Mouse (Mus musculus): Measurements from ENCODE around the gene Slc8a1.

Slc8a1 gene

DNA sequence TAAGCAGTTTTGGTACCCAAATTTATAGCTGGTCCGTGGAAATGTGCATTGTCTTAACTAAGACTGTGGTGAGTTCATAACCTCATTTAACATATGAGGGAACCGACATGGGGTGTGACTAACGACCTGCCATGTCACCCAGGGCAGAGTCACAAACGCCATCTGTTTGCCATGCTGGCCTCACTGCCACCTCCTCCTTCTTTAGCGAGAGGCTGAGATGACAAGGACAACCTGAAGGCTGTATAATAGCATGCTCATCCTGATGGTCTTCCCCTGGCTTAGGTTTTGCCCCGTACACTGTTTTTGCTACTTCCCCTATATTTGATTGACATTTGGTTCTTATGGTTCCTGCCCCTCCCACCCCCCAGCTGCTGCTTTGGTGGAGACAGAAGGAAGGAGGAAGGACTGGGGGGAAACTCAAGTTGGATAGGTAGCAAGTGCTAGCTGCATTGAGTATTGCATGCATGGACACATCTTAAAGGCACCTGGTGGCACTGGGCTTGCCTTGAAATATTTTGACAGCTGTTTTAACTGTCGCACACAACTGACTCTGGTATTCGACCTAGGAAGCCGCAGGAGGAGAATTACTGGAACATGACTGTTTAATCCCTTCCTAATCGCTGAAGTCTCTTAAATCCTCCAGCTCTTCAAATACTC lies 313.8 kb downstream of the Slc8a1 start:
- DNase-seq (ENCODE audit: low read depth, low spot score): no peak

DNA sequence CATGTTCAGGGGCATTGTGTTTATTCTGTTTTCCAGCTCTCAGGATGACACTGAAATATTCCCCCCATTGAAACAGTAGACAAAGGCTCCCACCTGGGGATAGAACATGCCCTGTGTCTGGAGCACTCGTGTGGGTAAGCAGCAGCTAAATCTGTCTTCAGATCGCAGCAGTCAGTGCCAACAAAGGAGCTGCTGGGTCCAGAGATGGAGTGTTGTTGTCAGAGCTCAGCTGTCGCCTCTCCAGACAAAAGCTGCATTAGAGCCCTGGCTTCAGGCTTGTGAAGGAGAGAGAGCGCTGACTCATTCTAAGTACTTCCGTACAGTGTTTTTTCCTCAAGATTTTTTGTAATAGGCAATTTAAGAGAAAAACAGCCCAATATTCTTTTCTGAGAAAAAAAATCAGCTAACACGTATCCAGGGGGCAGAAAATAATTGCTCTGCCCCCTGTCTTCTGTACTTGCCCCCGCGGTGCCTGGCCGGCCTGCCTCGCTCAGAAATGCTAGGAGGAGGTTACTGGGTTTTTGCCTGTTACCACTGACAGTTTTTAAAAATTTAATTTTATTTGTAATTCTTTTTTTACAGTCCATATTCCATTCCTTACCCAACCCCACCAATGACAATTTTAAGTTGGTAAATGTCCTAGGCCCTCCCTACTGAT lies 318.2 kb downstream of the Slc8a1 start:
- no peak for DNase-seq (ENCODE audit: low read depth, low spot score)

DNA sequence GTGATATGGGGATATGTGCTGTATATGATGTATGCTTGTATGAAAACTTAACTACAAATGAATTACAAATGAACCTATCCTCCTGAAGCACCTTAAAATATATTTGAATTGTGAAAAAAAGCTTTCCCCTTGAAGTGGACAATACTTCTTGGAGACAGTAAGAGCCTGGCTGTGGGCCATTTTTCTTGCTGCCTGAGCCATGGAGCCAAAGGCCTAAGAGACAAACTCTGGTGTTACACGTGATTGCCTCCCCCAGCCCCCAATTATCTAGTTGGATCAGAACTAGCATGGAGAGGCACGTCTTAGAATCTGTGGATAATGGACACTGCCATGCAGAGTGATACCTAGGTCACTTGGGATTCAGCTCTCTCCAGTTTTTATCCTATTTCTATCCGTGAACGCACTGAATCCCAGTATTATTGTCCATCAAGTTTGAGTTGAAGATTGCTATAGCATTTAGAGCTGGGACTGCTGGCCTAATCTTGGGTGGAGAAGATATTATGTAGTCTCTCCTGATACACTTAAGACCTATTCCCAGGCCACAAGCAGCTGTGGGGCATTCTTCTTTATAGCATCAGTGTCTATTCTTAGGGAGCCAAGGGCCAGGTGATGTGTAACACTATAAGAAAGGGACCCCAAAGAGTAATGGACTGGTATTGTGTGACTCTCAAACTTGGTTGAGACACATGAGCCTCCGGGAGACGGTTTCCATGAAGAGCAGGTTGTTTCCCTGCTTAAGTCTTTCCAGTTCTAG lies 321.6 kb downstream of the Slc8a1 start:
- DNase-seq (ENCODE audit: low read depth, low spot score): no peak

DNA sequence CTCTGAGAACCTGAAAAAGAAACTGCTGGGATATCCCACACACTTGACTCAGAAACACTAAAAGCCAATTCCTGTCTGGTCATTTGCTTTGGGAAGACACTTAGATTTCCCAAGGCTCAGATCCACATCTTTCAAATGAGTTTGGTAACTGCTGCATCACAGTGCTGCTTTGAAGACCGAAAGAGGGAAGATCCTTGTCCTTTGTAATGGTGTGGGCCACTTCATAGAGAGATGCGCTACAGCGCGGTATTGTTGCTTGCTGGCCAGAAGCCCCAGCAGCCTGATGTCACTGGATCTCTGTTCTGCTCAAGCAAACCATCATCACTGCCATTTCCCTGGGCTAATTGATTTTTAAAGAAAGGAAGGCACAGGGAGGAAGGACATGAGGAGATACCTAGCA lies 325.4 kb downstream of the Slc8a1 start:
- DNase-seq (ENCODE audit: low read depth, low spot score): no peak

DNA sequence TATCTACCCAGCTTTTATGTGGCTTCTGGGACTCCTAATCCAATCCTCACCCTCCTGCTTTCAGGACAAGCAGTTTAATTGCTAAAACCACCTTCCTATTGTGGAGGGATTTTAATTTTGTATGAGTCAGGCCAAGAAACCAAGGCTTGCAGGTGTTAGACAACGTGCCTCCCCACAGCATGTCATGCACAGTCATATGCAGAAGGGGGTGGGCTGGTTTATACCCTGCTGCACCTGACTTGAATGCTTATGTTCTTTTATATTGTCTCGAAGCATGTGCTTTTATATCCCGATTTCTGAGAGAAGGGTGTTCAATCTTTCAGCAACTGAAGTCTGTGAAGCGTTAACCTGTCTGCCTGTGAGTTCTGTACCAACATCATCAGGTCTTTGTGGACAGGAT lies 334.0 kb downstream of the Slc8a1 start:
- no peak for DNase-seq (ENCODE audit: low read depth, low spot score)

DNA sequence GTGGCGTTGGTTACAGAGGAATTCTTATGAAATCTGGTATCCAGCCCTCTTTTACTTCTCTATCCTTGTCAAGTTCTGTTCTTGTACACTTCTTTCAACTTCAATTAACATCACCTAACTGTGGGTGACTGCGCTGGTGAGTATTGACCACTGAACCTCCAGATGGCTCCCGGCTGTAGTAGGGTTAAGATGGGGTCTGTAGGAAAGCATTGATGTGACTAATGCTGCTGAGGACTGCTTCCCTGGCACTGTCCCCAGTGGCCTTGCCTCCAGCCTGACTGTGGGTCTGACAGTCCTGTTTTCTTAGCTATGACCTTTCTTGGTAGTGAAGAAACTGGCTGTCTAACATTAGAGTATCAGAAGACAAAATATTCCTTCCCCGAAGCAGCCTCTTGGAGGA lies 335.1 kb downstream of the Slc8a1 start:
- no peak for DNase-seq (ENCODE audit: low read depth, low spot score)

DNA sequence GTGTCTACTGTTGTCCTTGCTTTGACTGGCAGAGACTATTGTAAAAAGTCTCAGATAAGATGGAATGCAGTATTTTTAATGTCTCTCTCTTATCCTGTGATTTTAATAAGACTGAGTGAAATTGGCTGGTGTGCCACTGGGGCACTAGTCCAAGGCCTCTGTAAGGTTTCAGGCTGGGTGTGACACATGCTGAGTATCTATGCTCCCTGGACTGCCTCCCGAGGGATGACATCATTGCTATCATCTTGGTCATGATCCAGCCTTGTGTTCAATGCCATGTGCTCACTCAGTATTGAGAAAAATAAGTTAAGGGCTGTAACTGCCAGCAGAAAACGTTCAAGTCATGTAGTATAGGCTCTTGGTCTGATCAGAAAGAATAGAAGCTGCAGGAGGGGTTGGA lies 335.5 kb downstream of the Slc8a1 start:
- no peak for DNase-seq (ENCODE audit: low read depth, low spot score)

DNA sequence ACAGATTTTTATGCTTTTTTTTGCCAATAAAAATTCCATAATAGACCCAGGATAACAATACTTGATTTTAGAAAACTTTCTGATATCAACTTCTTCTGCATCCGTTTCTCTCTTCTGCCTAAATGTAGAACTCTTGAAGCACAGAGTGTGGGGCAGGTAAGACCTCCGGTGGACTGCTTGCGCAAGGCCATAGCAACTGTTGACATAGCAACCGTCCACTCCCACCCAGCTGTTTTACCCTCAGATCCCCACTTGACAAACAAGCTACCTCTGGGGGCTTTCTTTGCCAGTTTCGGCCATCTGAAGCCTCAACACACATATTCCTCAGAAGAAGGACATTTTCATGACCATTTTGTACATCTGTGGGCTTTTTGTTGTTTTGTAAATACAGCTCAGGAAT lies 337.8 kb downstream of the Slc8a1 start:
- no peak for DNase-seq (ENCODE audit: low read depth, low spot score)

DNA sequence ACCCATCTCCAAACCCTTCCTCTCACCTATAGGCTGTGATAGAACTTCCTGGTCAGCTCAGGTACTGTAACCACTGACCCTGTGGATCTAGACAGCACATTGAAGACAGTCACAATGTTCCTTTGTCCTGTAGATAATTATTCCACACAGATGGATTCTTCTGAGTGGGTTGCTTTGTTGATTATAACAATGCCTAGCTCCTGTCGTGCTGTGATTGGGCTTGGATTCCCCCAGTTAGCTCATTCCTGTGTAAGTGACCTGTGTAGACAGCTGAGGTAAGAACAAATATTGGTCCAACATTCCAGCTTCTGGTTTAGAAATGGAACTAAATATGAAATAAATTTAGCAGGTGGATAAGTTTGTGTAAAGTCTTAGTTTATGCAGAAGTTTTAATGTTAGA lies 340.7 kb downstream of the Slc8a1 start:
- no peak for DNase-seq (ENCODE audit: low read depth, low spot score)

DNA sequence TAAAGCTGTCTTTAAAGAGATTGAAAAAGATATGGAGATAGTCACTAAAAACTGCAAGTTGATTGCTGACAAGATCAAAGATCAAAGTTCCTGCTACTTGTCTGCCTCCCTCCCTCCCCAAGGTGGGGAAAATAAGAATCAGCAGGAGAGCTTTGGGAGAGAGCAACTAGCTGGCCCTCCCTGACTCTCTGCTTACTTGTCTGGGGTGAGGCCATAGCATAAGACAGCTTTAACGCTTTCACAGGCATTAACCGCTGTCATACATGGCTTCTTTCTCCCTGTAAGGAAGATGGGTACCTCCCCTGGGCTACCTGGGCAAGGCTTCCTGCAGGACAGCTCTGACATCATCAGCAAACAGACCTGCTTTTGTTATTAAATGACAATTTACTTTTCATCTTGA lies 344.1 kb downstream of the Slc8a1 start:
- no peak for DNase-seq (ENCODE audit: low read depth, low spot score)

DNA sequence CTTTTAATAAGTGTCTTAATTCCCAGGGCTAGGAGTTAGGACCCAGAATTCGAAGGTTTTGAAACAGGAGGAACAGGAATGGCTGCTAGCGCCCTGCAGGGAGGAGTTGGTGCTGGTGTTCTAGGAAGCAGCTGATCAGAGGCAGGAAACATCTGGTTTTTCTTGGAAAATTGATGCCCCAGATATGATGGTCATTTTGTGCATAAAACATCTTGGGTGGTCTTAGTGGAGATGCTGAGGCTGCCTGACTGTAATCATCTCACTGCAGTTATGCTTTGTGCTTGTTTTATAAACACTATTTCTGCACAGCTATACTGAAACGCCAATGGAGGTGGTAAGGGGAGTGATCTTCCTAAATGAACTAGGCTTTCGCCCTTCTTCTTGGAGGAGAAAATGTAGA lies 345.1 kb downstream of the Slc8a1 start:
- no peak for DNase-seq (ENCODE audit: low read depth, low spot score)

DNA sequence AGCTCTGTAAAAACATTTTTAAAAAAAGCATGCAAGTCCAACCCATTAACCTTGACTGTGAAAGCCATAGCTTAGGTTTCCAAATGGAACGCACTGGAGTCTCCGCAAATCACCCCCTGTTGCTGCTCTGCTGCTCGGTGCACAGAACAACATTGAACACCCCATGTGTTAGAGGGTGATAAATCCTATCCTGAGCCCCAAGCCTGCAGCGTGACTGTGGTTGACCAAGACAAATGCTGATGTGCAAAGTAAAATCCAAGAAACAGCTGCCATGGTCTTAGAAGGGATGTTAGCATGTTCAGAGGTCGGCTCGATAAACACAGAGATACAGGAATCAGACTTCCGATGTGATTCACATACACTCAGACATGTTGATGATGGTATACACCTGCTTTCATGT lies 346.7 kb downstream of the Slc8a1 start:
- no peak for DNase-seq (ENCODE audit: low read depth, low spot score)

DNA sequence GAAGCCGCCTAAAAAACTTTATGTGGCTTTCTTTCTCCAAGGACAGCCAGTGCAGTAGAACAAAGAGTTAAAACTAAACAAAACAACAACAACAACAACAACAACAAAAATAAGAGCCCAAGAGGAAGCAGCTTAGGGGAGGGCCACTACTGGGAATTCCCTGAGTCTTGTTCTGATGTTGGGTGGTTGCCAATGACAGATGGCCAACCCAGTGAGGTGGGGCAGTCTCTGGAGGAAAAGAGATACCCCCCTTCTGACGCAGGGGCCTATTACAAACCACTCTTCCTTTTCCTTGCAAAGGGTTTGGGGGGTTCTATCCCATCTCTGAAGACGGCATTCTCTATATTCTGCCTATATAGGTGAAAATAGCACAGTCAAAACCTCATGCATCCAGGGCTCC lies 347.4 kb downstream of the Slc8a1 start:
- DNase-seq (ENCODE audit: low read depth, low spot score): no peak

DNA sequence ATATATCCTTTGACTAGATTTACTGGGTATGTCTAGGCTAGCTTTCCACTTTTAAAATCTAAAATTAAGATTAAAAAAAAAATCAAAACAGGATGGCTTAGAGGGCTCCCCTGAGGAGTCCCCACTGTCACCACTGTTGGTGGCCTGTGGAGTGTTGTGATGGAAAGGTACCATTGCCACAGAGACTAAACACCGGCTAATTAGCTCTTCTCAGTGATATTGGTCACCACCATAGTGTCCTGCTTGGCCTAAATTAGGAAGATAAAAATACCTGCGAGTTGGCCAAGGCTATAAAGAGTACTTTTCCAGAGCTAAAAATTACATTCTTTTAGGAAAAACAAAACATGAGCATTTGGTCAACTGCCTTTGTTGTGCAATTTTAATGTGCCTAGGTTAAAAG lies 352.1 kb downstream of the Slc8a1 start:
- DNase-seq (ENCODE audit: low read depth, low spot score): no peak

DNA sequence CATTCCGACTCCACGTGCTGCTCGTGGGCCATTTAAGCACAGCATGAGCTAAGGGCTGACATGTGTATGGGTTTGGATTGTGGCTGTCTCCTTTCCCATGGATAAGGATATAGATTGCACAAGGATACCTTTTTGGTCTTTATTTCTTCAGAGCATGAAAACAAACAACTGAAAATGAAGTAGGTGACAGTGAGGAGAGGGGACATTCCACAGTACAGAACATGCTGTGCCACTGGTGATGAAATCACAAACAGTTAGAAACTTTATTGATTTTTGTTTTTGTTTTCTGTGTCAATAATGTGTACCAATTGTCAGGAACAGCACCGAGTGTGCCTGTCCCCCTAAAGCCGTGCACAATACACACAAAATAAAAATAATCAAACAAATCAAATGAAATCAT lies 352.7 kb downstream of the Slc8a1 start:
- no peak for DNase-seq (ENCODE audit: low read depth, low spot score)

DNA sequence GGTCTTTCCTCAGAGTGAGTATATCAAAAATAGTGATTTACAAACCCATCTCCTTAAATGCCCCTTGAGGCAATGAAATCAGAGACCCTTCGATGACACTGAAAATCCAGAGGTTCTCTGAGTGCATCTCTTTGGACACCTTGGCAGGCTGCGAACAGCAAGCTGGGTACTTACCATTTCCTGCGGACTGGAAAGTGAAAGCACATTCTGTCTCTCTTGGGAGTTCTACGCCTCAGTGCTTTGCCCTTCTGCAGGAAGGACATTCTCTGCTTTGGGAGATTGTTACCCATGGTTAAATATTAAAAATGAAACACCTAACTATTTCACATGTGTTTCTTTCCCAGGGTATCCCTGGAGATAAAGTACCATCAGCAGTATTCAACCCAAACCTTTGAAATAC lies 354.7 kb downstream of the Slc8a1 start:
- DNase-seq (ENCODE audit: low read depth, low spot score): no peak

DNA sequence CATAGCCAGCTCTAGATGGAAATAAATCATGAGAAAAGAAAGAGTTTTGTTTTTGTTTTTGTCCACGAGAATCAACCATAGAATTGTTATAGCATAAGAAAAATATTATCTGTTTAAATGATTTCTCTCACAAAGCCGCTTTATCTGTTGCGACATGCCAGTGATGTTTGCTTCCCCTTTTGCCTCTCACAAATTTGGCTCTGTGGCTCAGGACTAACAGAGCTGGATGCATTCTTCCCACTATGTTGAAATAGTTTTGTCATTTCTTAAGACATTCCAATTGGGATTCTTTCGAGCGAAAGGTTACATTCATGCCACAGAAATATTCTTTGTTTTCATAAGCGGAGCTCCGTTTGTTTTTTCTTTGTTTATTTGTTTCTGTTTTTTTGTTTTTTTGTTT lies 359.7 kb downstream of the Slc8a1 start:
- no peak for DNase-seq (ENCODE audit: low read depth, low spot score)

DNA sequence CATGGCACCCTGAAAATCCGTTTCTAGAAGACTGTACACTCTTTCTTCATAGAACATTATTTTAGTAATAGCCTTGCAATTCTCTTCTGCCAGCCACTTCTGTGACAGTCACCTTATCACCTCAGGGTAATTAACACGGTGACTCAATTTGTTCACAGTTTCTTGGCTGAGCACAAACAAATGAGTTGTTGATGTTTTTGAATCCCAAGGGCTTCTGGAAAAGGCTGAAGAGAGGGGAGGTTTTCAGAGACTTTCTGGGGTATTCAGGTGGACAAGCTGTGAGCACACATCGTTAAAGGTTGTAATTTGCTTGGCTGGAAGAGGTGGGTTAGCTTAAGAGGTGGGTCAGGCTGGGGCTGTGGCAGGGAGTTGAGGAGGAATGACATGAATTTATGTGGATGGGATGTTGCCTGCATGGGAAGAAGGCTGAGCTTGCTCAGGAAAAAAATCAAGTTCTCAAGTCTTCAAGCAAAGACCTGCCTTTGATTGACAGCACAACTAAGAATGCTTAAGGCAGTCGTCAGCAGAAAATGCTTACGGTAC lies 360.3 kb downstream of the Slc8a1 start:
- DNase-seq (ENCODE audit: low read depth, low spot score): no peak

DNA sequence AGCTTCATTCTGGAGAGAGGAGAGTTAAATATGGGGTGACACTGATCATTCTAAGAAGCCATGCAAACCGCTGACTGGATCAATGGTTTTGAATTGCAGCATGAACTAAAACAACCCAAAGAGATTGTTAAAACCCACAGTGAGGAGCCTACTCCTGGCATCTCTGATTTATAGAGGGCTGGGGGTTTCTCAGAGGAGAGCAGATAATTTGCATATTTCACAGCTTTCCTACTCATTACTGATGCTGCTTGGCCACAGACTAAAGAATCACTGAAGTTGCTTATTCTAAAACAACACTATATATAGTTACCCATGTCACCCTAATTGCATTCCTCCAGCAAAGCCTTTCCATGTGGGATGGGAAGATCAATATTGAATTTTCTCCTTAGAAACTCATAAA lies 361.0 kb downstream of the Slc8a1 start:
- DNase-seq (ENCODE audit: low read depth, low spot score): no peak

DNA sequence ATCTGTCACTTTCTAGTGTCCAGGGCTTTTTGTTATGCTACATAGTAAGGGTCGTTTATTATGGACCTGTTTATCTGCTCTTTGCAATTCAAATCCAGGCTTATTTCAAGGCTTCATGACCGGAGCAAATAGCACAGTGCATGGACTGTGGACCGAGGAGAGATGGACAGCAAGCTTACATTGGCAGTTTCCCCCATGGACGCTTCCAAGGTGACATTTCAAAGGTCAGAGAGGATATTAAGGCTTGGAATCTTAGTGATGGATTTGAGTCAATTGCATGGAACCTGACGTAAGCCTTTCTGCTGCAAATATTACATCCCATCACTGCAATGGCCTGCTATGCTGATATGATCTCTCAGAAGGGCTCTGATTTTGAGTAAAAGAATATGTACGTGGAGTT lies 362.3 kb downstream of the Slc8a1 start:
- DNase-seq (ENCODE audit: low read depth, low spot score): no peak

DNA sequence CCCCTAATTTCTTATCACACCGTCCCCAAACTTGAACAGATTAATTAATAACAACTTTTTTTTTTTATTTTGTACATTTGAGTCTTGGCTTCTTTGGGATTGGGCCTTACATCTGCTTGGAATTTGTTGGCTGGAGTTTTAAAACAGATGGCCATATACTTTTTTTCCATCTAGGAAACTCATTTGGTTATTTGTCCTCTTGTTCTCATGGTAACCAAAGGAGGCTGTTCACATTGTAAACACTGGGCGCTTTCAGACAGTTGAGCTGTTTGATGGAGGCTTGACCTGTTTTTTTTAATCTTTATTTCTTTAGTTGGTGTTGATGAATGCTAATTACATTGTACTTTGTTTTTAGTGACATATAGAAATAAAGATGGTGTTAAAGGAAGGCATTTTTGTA lies 369.1 kb downstream of the Slc8a1 start:
- no peak for DNase-seq (ENCODE audit: low read depth, low spot score)

DNA sequence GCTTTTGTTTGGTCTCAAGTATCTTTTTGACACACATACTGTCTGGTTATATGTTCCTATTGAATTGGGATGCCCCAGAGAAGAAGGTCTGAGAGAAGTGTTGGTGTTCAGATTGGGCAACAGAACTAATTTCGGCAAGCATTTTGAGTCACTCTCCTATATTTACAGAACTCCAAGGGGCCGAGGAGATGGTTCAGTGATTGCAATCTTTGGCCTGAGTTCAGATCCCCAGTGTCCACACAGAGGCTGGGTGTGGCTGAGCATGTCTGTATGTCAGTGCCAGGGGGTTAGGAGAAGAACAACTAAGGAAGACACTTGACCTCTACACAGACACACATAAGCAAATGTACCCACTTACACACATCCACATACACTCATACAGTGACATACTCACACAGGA lies 369.7 kb downstream of the Slc8a1 start:
- DNase-seq (ENCODE audit: low read depth, low spot score): no peak

DNA sequence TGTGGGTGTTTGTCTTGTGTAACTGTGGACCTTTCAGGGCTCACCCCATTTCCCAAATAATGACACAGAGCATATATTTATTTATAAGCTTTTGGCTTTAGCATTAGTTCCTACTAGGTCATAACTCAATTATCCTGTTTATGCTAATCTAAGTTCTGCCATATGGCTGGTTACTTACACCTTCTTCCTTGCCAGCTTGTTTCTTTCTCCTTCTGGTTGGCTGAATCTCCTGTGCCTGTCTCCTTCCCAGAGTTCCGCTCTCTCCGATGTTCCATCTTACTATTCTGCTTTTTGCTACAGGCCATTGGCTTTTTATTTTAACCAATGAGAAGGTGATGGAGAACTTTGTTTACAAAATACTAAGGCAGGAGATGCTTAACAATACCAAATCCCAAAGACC lies 374.8 kb downstream of the Slc8a1 start:
- no peak for DNase-seq (ENCODE audit: low read depth, low spot score)
